Mouse (Mus musculus) neural tube, embryonic 15.5 days (tissue): ENCODE measurements around the gene Plxdc1. TPM values are rescaled to one million over a fixed set of nuclear protein-coding genes. Genes with fewer than 3 reads are reported as not detected.

ENCODE experiments used
- ATAC-seq: fragments of 200-750 bp; cut with Nextera tagmentation; 2 replicates; pipeline ENCODE4 v1.8.0; 2017; ENCODE audit warnings: mild to moderate bottlenecking, moderate TSS enrichment, moderate library complexity; ENCODE audit not compliant: low FRiP score
- H3K27ac ChIP-seq: fragments of 300-500 bp; sonication (generic); replicated peaks from 2 replicates; pipeline ENCODE4 v1.5.1; 2015; ENCODE audit warnings: mild to moderate bottlenecking, inconsistent platforms
- H3K27me3 ChIP-seq: fragments of 300-500 bp; sonication (generic); replicated peaks from 2 replicates; pipeline ENCODE4 v1.6.1; 2015; ENCODE audit warnings: inconsistent platforms
- H3K36me3 ChIP-seq: fragments of 300-500 bp; sonication (generic); 2 replicates; pipeline ENCODE4 v1.6.1; 2015; ENCODE audit warnings: inconsistent platforms
- H3K4me1 ChIP-seq: fragments of 300-500 bp; sonication (generic); 2 replicates; pipeline ENCODE4 v1.6.1; 2015; ENCODE audit warnings: inconsistent platforms
- H3K4me2 ChIP-seq: fragments of 300-500 bp; sonication (generic); 2 replicates; pipeline ENCODE4 v1.6.1; 2015; ENCODE audit warnings: inconsistent platforms, mild to moderate bottlenecking, moderate library complexity
- H3K4me3 ChIP-seq: fragments of 300-500 bp; sonication (generic); replicated peaks from 2 replicates; pipeline ENCODE4 v1.5.1; 2015; ENCODE audit warnings: mild to moderate bottlenecking, inconsistent platforms
- H3K9ac ChIP-seq: fragments of 300-500 bp; sonication (generic); replicated peaks from 2 replicates; pipeline ENCODE4 v1.6.1; 2015; ENCODE audit warnings: mild to moderate bottlenecking, inconsistent platforms
- H3K9me3 ChIP-seq: fragments of 300-500 bp; sonication (generic); replicated peaks from 2 replicates; pipeline ENCODE4 v1.6.1; 2016; ENCODE audit warnings: inconsistent platforms
- WGBS: fragments of 180-500 bp; shearing (Covaris S2); methylation state at CpG from one replicate; pipeline ENCODE4 v1.1.7; 2015; ENCODE audit warnings: mixed read lengths; 5-methylcytosine and 5-hydroxymethylcytosine counted together
- polyA plus RNA-seq: library from polyadenylated mRNA; unstranded; fragments of >200 nt; fragmentation: Nextera tagmentation; extraction: Ambion mirVana; gene quantifications from 2 replicates; pipeline ENCODE4 v1.2.1, GENCODE M21; 2015

The Plxdc1 gene
- polyA plus RNA-seq, 1 experiment from 2014 or later = 1.1 TPM

- Histone ChIP-seq H3K4me1 (peaks cover 44% of the 10 kb centered on the region), H3K9ac (no peak overlapping the region), H3K4me2 (no peak overlapping the region), H3K27ac (no peak overlapping the region), H3K4me3 (no peak overlapping the region), H3K9me3 (no peaks in the 10 kb centered on the region), H3K36me3 (peaks cover 9% of the 10 kb centered on the region), H3K27me3 (no peaks in the 10 kb centered on the region; the same call in 1 of the 2 replicates)
- 70% methylated on average over 7 of the region's 7 CpGs for WGBS
- no peak for ATAC-seq
Observed at GRCm38 (mm10) chr11:97998898-97999608, 12.8 kb upstream of the Plxdc1 start.

- Histone ChIP-seq H3K4me3 (no peak overlapping the region), H3K27ac (no peak overlapping the region), H3K4me2 (no peak overlapping the region), H3K9me3 (no peaks in the 10 kb centered on the region), H3K27me3 (no peaks in the 10 kb centered on the region; the same call in 1 of the 2 replicates), H3K4me1 (peaks cover 39% of the 10 kb centered on the region), H3K9ac (no peak overlapping the region), H3K36me3 (peaks cover 6% of the 10 kb centered on the region; the same call in 1 of the 2 replicates)
- no peak for ATAC-seq
- WGBS = 73% methylated on average over 11 of the region's 11 CpGs
Observed at GRCm38 (mm10) chr11:97998074-97998793, 12.0 kb upstream of the Plxdc1 start.

- H3K27ac ChIP-seq = no peak overlapping the region
- H3K4me1 ChIP-seq = peaks cover 32% of the 10 kb centered on the region
- H3K27me3 ChIP-seq = no peaks in the 10 kb centered on the region; the same call in 1 of the 2 replicates
- H3K36me3 ChIP-seq = no peaks in the 10 kb centered on the region
- WGBS = 83% methylated on average over 8 of the region's 8 CpGs
- no peak overlapping the region for H3K4me2 ChIP-seq
- H3K4me3 ChIP-seq = no peak overlapping the region
- no peak overlapping the region for H3K9ac ChIP-seq
- no peak for ATAC-seq
- no peaks in the 10 kb centered on the region for H3K9me3 ChIP-seq
Observed at GRCm38 (mm10) chr11:97997387-97997960, 11.2 kb upstream of the Plxdc1 start.

- no peak overlapping the region for H3K4me3 ChIP-seq
- peaks cover 25% of the 10 kb centered on the region for H3K4me1 ChIP-seq
- H3K27ac ChIP-seq = no peak overlapping the region
- no peak overlapping the region for H3K4me2 ChIP-seq
- no peak for ATAC-seq
- no peak overlapping the region for H3K9ac ChIP-seq
- 71% methylated on average over 1 of the region's 1 CpGs for WGBS
- no peaks in the 10 kb centered on the region for H3K36me3 ChIP-seq
- H3K27me3 ChIP-seq = no peaks in the 10 kb centered on the region; the same call in 1 of the 2 replicates
- no peaks in the 10 kb centered on the region for H3K9me3 ChIP-seq
Observed at GRCm38 (mm10) chr11:97996691-97997090, 10.4 kb upstream of the Plxdc1 start.

- Histone ChIP-seq H3K27me3 (no peaks in the 10 kb centered on the region; the same call in 1 of the 2 replicates), H3K4me2 (peak within 1 kb of the TSS; percentile 87), H3K4me3 (peak within 1 kb of the TSS; percentile 44), H3K36me3 (no peaks in the 10 kb centered on the region), H3K9ac (peak within 1 kb of the TSS; percentile 37), H3K4me1 (peaks cover 22% of the 10 kb centered on the region), H3K27ac (no peak within 1 kb of the TSS; the same call in 1 of the 2 replicates), H3K9me3 (no peaks in the 10 kb centered on the region)
- ATAC-seq = 0 out of 2 replicates have a peak, but pooled peaks have one; percentile 33
- 3% methylated on average over 26 of the region's 26 CpGs for WGBS
Observed at GRCm38 (mm10) chr11:97995564-97996288, 9.5 kb upstream of the Plxdc1 start, which contains the start of gene Arl5c. Arl5c (minus strand) TSS chr11:97996181.

GRCm38 (mm10) chr11:97994539-97995100, 8.4 kb upstream of the Plxdc1 start:
- ATAC-seq = peak; percentile 46
- WGBS = 8% methylated on average over 13 of the region's 13 CpGs
- H3K9ac ChIP-seq = peak overlapping the region; percentile 37

GRCm38 (mm10) chr11:97988530-97989096, 2.4 kb upstream of the Plxdc1 start:
- Histone ChIP-seq H3K9me3 (no peaks in the 10 kb centered on the region), H3K27me3 (peaks cover 26% of the 10 kb centered on the region), H3K36me3 (no peaks in the 10 kb centered on the region), H3K4me3 (peak overlapping the region; percentile 87), H3K9ac (peak overlapping the region; percentile 91), H3K4me1 (peaks cover 34% of the 10 kb centered on the region), H3K4me2 (peak overlapping the region; percentile 89), H3K27ac (peak overlapping the region; percentile 91)
- under 1% methylated on average over 26 of the region's 26 CpGs for WGBS
- peak; percentile 90 for ATAC-seq

More at GRCm38 (mm10) chr11:97994539-97995100, 8.4 kb upstream of the Plxdc1 start:
- Histone ChIP-seq H3K9me3 (no peaks in the 10 kb centered on the region), H3K27ac (no peak overlapping the region), H3K36me3 (no peaks in the 10 kb centered on the region), H3K4me2 (peak overlapping the region; percentile 87), H3K4me1 (peaks cover 28% of the 10 kb centered on the region), H3K27me3 (no peaks in the 10 kb centered on the region; the same call in 1 of the 2 replicates), H3K4me3 (peak overlapping the region; percentile 44)

- Histone ChIP-seq H3K9ac (peak overlapping the region; percentile 91), H3K9me3 (no peaks in the 10 kb centered on the region), H3K4me1 (peaks cover 34% of the 10 kb centered on the region), H3K27ac (peak overlapping the region; percentile 91), H3K27me3 (peaks cover 26% of the 10 kb centered on the region), H3K4me2 (peak overlapping the region; percentile 89), H3K36me3 (no peaks in the 10 kb centered on the region), H3K4me3 (peak overlapping the region; percentile 87)
- ATAC-seq = peak; percentile 90
- WGBS = under 1% methylated on average over 42 of the region's 42 CpGs
Observed at GRCm38 (mm10) chr11:97987551-97988526, 1.6 kb upstream of the Plxdc1 start.

GRCm38 (mm10) chr11:97986738-97987465, 658 bp upstream of the Plxdc1 start:
- Histone ChIP-seq H3K4me2 (peak overlapping the region; percentile 89), H3K9ac (0 out of 2 replicates have a peak overlapping the region, but pooled peaks have one; percentile 54), H3K4me3 (peak overlapping the region; percentile 87), H3K36me3 (no peaks in the 10 kb centered on the region), H3K4me1 (peaks cover 34% of the 10 kb centered on the region), H3K9me3 (no peaks in the 10 kb centered on the region), H3K27ac (no peak overlapping the region), H3K27me3 (peaks cover 26% of the 10 kb centered on the region)
- WGBS = 25% methylated on average over 17 of the region's 17 CpGs
- no peak for ATAC-seq
